Mouse (Mus musculus): ENCODE results near the gene Olfr356.

Gene Olfr356

GRCm38 (mm10) chr2:36936821-36937220, at the start of gene Olfr356:
Gene Olfr356, plus strand, starts transcription at chr2:36937121.
- in situ Hi-C loops (cut with MboI, MseI), result no loop called here

GRCm38 (mm10) chr2:36892836-36893235, 44.1 kb upstream of the Olfr356 start, which contains the start of gene Olfr353:
Gene Olfr353, minus strand, starts transcription at chr2:36892936.
- in situ Hi-C loops (cut with MboI, MseI), result no loop called here

GRCm38 (mm10) chr2:36897114-36897513, 39.8 kb upstream of the Olfr356 start:
- in situ Hi-C loops (cut with MboI, MseI), result no loop called here

GRCm38 (mm10) chr2:36905380-36905779, 31.5 kb upstream of the Olfr356 start, which contains the start of gene Olfr354:
Gene Olfr354, plus strand, starts transcription at chr2:36905680.
- in situ Hi-C loops (cut with MboI, MseI), result no loop called here

- in situ Hi-C loops (cut with MboI, MseI), result no loop called here
Observed at GRCm38 (mm10) chr2:36928797-36929196, 8.1 kb upstream of the Olfr356 start, which contains the start of gene Olfr355. Gene Olfr355, minus strand, starts transcription at chr2:36928897.
